Mouse (Mus musculus) ES-E14 (cell line): ENCODE measurements at regions not wholly inside any gene's neighbourhood (a gene's known extent, or its start where the extent isn't known, plus 50 kb on each side); places are given as distances from the start of the nearest gene placed in this dataset.

Source experiments
- DNase-seq: peaks from one replicate; pipeline ENCODE4 v3.0.0-alpha.2; 2013; ENCODE audit warnings: low read depth, low spot score
- H3K27ac ChIP-seq: 2 replicates; pipeline ENCODE4 v1.5.1; 2012; ENCODE audit warnings: low read depth, mild to moderate bottlenecking, low read length, moderate library complexity, mixed read lengths; ENCODE audit not compliant: poor library complexity, insufficient read depth, severe bottlenecking
- H3K36me3 ChIP-seq: 2 replicates; pipeline ENCODE4 v1.6.1; 2012; ENCODE audit warnings: mild to moderate bottlenecking, low read length, moderate library complexity, mixed read lengths; ENCODE audit not compliant: control insufficient read depth, poor library complexity, insufficient read depth, severe bottlenecking
- H3K4me1 ChIP-seq, 2 experiments: fragments of 150-350 bp in 1 of 2; sonication (generic) in 1 of 2; 2 replicates each; pipeline ENCODE4 v1.6.1; 2012; ENCODE audit warnings: low read length in 2 of 2, mild to moderate bottlenecking in 1 of 2, mixed read lengths in 1 of 2; ENCODE audit not compliant: control insufficient read depth in 2 of 2, insufficient read depth in 2 of 2, poor library complexity in 1 of 2
- H3K4me3 ChIP-seq, 2 experiments: fragments of 150-350 bp in 1 of 2; sonication (generic) in 1 of 2; 2 replicates each; pipeline ENCODE4 v1.5.1; 2012; ENCODE audit warnings: low read length in 2 of 2, low read depth in 1 of 2, mild to moderate bottlenecking in 1 of 2, mixed read lengths in 1 of 2; ENCODE audit not compliant: insufficient read depth in 1 of 2, poor library complexity in 1 of 2, severe bottlenecking in 1 of 2
- H3K9ac ChIP-seq: 2 replicates; pipeline ENCODE4 v1.6.1; 2012; ENCODE audit warnings: low read depth, mild to moderate bottlenecking, low read length, mixed read lengths; ENCODE audit not compliant: poor library complexity, insufficient read depth, severe bottlenecking
- H3K9me3 ChIP-seq: fragments of 150-350 bp; sonication (generic); 2 replicates; pipeline ENCODE4 v1.6.1; 2012; ENCODE audit warnings: low read depth, mild to moderate bottlenecking, low read length; ENCODE audit not compliant: control insufficient read depth, insufficient read depth
- CHD2 ChIP-seq: IDR thresholded peaks from 2 replicates; pipeline ENCODE4 v1.6.1; 2014; ENCODE audit warnings: mild to moderate bottlenecking, low read depth, low read length, inconsistent platforms
- HCFC1 ChIP-seq: IDR thresholded peaks from 2 replicates; pipeline ENCODE4 v1.6.1; 2012; ENCODE audit warnings: low read length, inconsistent platforms, borderline replicate concordance; ENCODE audit not compliant: insufficient read depth
- MAFK ChIP-seq: IDR thresholded peaks from 2 replicates; pipeline ENCODE4 v1.6.1; 2014; ENCODE audit warnings: mild to moderate bottlenecking, low read depth, low read length, inconsistent platforms; ENCODE audit not compliant: insufficient read depth
- ZC3H11A ChIP-seq: IDR thresholded peaks from 2 replicates; pipeline ENCODE4 v1.6.1; 2012; ENCODE audit warnings: low read depth, mild to moderate bottlenecking, inconsistent platforms, low read length, borderline replicate concordance
- ZNF384 ChIP-seq: IDR thresholded peaks from 2 replicates; pipeline ENCODE4 v1.6.1; 2012; ENCODE audit warnings: low read depth, low read length, inconsistent platforms
- in situ Hi-C, 2 experiments: fragments of 600-800 bp; cut with MboI; formaldehyde crosslinking; loops; one replicate each; pipeline ENCODE4 v1.15.1; 2025; ENCODE audit warnings: low sequenced_read_pairs in 2 of 2, inconsistent platforms in 1 of 2; ENCODE audit not compliant: unreplicated experiment in 2 of 2

DNA sequence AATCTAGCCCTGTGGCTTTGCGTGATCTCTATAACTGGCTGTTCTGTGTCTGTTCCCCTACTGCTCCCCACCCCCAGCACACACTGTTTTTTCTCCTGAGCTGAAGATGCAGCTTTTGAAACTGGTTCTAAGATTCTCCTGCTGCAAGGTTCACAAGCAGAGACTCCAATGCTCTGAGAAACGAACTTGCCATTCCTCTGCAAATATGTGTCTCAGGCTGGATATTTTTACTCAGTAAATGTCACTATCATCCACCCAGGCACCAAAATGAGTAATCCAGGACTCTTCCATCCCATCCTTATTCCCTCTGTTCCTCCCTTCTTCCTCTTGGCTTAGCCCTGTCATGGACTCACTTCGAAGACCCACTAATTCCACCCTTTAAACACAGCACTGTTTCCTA is 943.9 kb upstream of the Fam160b2 start:
- TF ChIP-seq ZC3H11A (no peak), MAFK (no peak), ZNF384 (no peak), HCFC1 (no peak), CHD2 (no peak)
- no peak overlapping the region for H3K27ac ChIP-seq
- no peaks in the 10 kb centered on the region for H3K4me1 ChIP-seq
- no peak overlapping the region for H3K4me3 ChIP-seq
- no peaks in the 10 kb centered on the region for H3K9me3 ChIP-seq
- no peak for DNase-seq
- no peaks in the 10 kb centered on the region for H3K36me3 ChIP-seq
- in situ Hi-C loops: no loop called here
- H3K9ac ChIP-seq: no peak overlapping the region

GRCm38 (mm10) chr14:71532074-71532659 is 932.5 kb upstream of the Fam160b2 start:
- in situ Hi-C loops: no loop called here
- Histone ChIP-seq H3K4me1 (no peaks in the 10 kb centered on the region), H3K36me3 (no peaks in the 10 kb centered on the region), H3K9ac (no peak overlapping the region), H3K4me3 (no peak overlapping the region), H3K27ac (no peak overlapping the region), H3K9me3 (no peaks in the 10 kb centered on the region)
- no peak for TF ChIP-seq HCFC1
- TF ChIP-seq MAFK: no peak
- no peak for TF ChIP-seq ZC3H11A
- no peak for TF ChIP-seq ZNF384
- TF ChIP-seq CHD2: no peak
- DNase-seq: no peak

- TF ChIP-seq MAFK: no peak
Measured at GRCm38 (mm10) chr14:71531298-71531697, 931.7 kb upstream of the Fam160b2 start.

GRCm38 (mm10) chr14:71530421-71530820 is 930.8 kb upstream of the Fam160b2 start:
- no peak for DNase-seq
- TF ChIP-seq HCFC1 (no peak), ZC3H11A (no peak), CHD2 (no peak), MAFK (no peak), ZNF384 (no peak)
- no peaks in the 10 kb centered on the region for H3K4me1 ChIP-seq
- no peaks in the 10 kb centered on the region for H3K36me3 ChIP-seq
- no peaks in the 10 kb centered on the region for H3K9me3 ChIP-seq
- H3K27ac ChIP-seq: no peak overlapping the region
- in situ Hi-C loops: no loop called here
- H3K9ac ChIP-seq: no peak overlapping the region
- no peak overlapping the region for H3K4me3 ChIP-seq

More at GRCm38 (mm10) chr14:71531298-71531697, 931.7 kb upstream of the Fam160b2 start:
- H3K27ac ChIP-seq: no peak overlapping the region
- in situ Hi-C loops: no loop called here
- no peak overlapping the region for H3K9ac ChIP-seq
- DNase-seq: no peak
- no peaks in the 10 kb centered on the region for H3K36me3 ChIP-seq
- no peak overlapping the region for H3K4me3 ChIP-seq
- no peaks in the 10 kb centered on the region for H3K9me3 ChIP-seq
- no peaks in the 10 kb centered on the region for H3K4me1 ChIP-seq

DNA sequence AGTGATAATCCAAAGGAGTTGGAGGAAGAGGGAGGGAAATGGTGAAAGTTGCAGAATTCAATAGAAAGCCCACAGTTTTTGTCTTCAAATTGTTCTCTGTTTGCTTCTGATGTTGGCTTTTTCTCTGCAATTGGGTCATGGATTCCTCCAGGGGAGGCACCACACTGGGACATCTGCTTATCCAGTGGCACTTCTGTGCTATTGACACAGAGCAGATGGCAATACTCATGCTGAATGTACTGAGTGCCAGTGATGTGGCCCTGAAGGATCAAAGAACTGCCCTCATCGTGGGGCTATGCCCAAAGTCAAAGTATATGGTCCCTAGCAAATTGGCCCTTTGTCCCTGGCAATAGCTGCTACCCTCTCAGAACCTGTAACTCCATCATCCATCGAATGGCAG is 918.9 kb upstream of the Fam160b2 start:
- no peak overlapping the region for H3K4me3 ChIP-seq
- H3K36me3 ChIP-seq: no peaks in the 10 kb centered on the region
- TF ChIP-seq ZC3H11A (no peak), MAFK (no peak), ZNF384 (no peak), HCFC1 (no peak), CHD2 (no peak)
- no peaks in the 10 kb centered on the region for H3K9me3 ChIP-seq
- DNase-seq: no peak
- H3K9ac ChIP-seq: no peak overlapping the region
- H3K4me1 ChIP-seq: no peaks in the 10 kb centered on the region
- in situ Hi-C loops: no loop called here
- H3K27ac ChIP-seq: no peak overlapping the region
